Mouse (Mus musculus) right cerebral cortex, adult 18-20 months (tissue): ENCODE results near the gene Ccdc78.
"Not testable (repeated sequence)": the region's sequence is repeated elsewhere in the genome, so short reads cannot be mapped to it uniquely, and the experiment has no call there.

Experiments used
- DNase-seq: peaks from one replicate; pipeline ENCODE4 v3.0.0; 2022; ENCODE audit warnings: mixed read lengths

Gene Ccdc78

GRCm38 (mm10) chr17:25786280-25786679, at the start of gene Ccdc78:
TSS of gene Ccdc78 (plus strand) at chr17:25786580.
- DNase-seq: no peak

DNA sequence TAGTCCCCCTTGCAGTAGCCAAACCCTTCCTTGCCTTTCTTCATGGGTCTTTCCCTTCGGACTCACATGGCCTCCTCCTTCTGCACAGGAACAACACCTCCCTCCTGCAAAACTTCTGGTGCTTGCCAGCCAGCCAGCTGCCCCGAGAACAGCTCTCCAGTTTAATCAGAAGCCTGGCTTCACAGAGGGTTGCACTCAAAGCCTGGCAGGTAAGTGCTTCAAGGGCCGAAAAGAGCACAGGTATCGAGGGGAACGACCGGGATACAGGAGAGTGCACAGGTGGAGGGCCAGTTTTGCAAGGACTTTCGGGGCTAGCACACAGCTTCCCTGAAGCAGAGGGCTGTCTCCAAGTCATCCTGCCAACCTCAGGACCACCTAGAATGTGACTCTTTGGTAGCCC, 47.5 kb upstream of the Ccdc78 start:
- no peak for DNase-seq

DNA sequence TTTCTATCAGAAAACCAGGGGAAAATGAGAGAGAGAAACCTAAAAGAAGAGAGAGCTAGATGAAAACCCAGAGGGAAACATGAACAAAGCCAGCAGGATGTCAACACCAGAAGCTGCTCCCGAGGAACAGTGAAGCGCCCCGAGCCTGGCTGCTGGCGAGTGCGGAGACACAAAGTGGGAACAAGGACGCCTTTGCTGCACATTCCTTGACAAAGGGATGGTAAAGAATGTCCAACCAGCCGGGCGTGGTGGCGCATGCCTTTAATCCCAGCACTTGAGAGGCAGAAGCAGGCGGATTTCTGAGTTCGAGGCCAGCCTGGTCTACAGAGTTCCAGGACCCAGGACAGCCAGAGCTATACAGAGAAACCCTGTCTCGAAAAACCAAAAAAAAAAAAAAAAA, 44.9 kb upstream of the Ccdc78 start:
- DNase-seq: not testable (repeated sequence)

DNA sequence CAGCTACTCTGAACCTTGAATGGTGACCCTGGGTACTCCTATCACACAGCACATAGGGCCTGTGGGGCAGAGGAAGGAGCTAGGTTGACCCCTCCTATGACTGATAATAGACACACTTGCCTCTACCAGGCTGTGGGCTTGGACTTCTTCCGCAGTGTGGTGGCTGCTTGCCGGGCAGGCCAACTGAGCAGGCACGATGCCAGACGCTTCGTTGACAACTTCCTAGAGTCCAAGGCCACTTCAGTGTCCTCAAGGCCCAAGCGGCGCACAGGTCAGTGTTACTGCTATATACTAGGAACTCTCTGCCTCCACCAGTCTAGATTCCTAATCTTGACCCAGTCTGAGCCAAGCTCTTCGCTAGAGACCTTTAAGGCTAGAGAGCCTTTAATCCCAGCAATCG, 42.5 kb upstream of the Ccdc78 start:
- no peak for DNase-seq

DNA sequence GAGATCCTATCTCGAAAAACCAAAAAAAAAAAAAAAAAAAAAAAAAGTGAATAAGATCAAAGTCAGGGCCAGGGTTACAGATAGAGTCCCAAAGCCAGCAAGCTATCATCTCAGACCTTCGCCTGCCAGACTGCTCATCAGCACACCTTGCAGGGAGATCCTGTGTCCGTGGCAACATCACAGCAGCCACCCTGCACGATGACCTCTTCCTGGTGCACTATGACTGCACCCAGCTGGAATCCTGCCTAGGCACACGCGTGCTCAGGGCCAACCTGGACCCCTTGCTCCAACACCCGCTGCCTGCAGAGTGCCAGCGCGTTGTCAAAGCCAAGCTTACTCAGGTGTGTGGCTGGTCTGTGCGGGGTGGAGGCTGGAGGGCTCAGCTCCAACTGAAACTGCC, 42.1 kb upstream of the Ccdc78 start:
- no peak for DNase-seq

DNA sequence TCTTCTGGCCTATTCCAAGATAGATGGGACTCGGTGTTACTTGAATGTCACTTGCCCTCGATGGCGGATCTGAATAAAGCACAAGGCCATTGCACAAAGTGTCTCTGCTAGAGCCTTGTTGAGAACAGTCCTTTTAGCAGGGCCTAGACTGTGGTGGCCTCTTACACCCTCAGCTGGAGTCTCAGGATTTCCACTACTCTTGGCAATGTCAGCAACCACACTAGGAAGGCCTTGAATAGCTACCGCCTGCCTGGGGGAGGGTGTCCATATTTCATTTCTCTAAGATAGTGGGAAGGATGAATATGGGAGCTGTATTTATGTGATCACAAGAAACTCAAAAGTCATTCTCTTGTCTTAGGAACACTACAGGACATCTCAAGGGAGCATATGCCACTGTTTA, 38.1 kb upstream of the Ccdc78 start:
- no peak for DNase-seq

DNA sequence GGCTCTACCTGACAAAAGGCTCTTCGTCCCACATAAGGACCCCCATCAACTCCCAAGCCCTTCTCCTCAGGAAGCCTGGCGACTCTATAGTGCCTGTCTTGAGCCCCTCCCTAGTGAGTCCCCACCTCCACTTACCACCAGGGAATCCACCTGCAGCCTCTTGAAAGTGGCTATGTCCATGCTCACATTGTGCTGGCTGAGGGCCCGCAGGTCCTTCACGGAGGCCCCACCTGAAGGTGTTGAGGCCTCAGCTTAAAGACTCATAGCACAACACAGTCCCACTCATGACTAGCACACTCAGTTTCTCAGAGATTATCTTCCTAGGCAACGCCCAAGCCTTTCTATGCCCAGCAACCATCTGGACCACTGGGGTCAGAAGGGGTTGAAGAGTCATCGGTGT, 37.1 kb upstream of the Ccdc78 start:
- no peak for DNase-seq

DNA sequence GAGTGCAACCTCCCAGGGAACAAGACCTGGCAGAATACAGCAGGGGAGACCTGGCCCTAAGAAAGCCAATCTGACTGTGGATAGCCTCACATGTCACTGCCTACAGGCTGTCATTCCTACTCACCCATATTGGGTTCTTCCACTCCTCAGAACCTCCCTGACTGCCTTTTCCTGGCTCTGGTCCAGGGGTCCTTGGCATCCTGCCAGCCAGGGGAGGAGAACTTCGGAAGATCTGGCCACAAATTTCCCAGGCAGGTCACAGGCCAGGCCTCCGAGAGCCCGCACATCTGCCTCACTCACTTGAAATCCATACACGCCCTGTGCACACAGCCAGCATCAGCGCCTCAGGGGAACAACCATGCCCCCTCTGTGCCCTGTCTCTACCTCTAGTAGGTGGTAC, 34.9 kb upstream of the Ccdc78 start:
- no peak for DNase-seq

DNA sequence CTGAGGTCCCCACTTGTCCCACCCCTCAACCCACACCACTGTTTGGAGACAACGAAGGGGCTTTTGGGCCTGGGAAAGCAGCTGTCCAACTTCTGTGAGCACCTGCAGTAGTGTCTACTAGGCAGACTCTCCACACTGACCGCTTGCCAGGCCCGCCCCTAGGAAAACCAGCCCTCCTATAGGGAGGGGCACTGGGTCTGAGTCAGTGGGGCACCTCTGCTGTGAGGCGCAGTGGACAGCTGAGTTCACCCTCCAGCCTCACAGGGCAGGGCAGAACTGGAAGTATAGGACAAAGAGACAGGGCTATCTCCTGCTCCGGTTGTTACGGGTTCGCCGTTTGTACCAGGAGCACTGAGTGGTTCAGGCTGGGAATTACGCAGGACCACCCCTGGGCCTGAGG, 32.1 kb upstream of the Ccdc78 start, which contains the start of gene Msln:
Gene Msln (minus strand): TSS at position 138 of the 400 bp plus-strand sequence.
- DNase-seq: no peak

- no peak for DNase-seq
Measured at GRCm38 (mm10) chr17:25755086-25755485, 31.3 kb upstream of the Ccdc78 start.

DNA sequence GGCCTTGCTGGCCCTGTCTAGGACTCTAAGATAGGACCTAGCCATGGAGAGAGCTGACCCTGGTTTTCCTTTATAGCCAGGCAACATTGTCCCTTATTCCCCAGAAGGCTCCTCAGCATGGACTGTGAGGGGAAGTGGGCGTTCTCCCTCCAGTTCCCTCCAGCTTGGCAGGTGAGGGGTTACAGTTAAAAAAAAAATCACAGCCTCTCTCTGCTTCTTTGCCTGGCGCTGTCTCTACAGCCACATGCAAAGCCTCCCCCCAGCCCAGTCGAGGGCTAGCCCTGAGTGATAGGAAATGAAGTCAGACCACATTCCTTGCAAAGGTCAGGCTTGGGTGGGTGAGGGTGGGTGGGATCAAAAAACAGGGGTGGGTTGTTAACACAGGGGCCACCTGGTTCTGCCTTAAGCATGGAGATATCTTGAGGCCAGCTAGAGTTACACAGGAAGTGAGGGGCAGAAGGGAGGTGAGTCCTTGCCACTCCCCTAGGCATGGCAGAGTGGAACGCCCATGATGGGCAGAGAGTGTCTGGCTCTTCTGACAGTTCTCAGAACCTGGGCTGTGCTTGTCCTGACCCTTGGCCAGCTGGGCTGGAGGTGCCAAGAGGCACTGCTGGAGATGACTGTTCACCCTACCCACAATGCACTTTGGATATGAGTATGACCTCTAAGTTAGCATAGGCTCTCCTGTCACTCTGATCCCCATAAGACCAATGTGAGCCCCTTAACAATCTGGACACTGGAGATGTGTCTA, 30.6 kb upstream of the Ccdc78 start:
- no peak for DNase-seq

GRCm38 (mm10) chr17:25756378-25757242, 29.8 kb upstream of the Ccdc78 start:
- DNase-seq: no peak

GRCm38 (mm10) chr17:25757691-25758090, 28.7 kb upstream of the Ccdc78 start:
- DNase-seq: no peak

DNA sequence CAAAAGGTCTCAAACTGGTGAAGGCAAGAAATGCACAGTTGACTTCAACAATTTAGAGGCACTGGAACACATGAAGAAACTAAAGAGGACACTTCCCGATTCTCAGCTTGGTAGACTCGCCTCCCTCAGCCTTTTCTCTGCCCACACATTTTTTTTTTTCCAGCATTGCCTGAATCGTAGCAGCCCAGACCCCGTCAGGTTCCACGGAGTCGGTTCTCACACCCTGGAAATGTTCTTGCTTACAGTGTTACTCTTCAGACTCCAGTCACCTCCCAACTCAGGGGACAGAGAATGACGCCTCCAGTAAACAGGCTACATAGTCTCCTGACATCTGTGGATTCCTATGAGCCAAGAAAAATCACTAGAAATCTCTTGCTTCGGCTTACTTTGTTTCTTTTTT, 26.2 kb upstream of the Ccdc78 start:
- DNase-seq: peak; percentile 61

DNA sequence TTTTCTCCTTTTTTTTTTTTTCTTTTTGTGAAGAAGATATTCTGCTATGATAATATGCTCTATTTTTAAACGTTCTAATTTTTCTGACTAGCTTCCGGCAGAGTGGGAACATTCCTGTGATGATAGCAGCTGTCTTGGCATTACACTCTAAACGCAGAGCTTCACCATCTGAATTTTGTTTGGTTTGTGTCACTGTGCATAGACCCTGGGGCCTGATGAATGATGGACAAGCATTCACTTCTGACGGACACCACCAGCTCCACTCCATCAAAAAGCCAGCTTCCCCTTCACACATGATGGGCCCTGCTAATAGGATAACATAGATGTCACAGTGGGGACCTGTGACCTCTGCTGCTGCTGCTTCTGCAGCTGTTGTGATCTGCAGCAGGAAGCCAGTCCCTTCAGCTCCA, 24.8 kb upstream of the Ccdc78 start:
- peak; percentile 59 for DNase-seq

- no peak for DNase-seq
Measured at GRCm38 (mm10) chr17:25762591-25762990, 23.8 kb upstream of the Ccdc78 start.

- DNase-seq: no peak
Measured at GRCm38 (mm10) chr17:25765886-25766285, 20.5 kb upstream of the Ccdc78 start.

- DNase-seq: no peak
Measured at GRCm38 (mm10) chr17:25769331-25769730, 17.0 kb upstream of the Ccdc78 start.

DNA sequence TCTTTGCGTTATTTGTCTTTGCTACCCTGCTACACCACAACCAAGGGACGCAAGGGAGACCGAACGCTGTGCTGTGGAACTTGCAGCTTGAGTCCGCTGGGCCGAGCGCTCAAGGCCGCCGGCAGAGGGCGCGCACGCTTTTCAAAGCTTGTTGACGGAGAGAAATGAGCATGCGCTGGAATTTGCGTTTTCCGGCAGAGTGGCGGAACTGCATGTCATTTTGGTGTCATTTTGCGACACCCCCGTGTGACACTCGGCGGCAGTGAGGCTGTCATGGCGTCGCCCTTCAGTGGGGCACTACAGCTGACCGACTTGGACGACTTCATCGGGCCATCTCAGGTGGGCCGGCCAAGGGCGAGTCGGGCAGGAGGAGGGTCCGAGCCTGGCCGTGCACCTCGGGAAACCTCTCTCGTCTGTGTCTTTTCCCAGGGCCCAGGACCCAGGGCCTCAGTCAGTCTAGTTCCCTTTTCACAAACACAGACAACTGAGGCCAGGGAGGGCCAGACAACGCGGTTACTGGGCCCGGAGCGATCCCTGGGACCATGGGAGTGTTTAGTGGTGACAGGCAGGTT, 12.7 kb upstream of the Ccdc78 start, which contains the start of gene Narfl:
Gene Narfl (plus strand): TSS at position 228 of the 572 bp plus-strand sequence.
- DNase-seq: peak; percentile 97

GRCm38 (mm10) chr17:25775318-25776062, 10.9 kb upstream of the Ccdc78 start:
- DNase-seq: no peak

- DNase-seq: no peak
Measured at GRCm38 (mm10) chr17:25777948-25778347, 8.4 kb upstream of the Ccdc78 start.

GRCm38 (mm10) chr17:25781339-25781738, 5.0 kb upstream of the Ccdc78 start:
- no peak for DNase-seq

DNA sequence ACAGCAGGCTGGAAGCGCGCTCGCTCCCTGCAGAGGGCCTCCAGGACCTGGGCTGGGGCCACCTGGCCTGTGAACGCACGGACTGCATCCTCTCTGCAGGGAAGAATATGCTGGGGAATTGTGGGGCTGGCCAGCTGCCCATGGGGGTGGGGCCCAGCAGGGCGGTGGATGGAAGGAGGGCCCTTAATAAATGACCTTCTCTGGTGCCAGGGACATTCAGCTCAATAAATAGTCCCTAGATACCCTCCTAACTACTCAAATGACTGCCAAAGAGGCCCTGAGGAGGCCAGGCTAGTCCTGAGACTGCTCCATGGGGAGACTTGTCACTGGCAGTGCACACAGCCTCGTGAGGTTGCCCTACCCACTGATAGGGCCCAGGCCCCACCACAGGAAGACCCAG, 3.3 kb upstream of the Ccdc78 start:
- DNase-seq: no peak
